Mouse (Mus musculus): Measurements from ENCODE around the gene Mmrn1. TPM values are rescaled to one million over a fixed set of nuclear protein-coding genes. Genes with fewer than 3 reads are reported as not detected.
A peak's percentile ranks its signal among the peaks of the same experiment; 100 is the strongest.

Mmrn1 gene
- total and polyA plus RNA-seq, 2 experiments from 2014 or later = 2.0 to 7.9 TPM

DNA sequence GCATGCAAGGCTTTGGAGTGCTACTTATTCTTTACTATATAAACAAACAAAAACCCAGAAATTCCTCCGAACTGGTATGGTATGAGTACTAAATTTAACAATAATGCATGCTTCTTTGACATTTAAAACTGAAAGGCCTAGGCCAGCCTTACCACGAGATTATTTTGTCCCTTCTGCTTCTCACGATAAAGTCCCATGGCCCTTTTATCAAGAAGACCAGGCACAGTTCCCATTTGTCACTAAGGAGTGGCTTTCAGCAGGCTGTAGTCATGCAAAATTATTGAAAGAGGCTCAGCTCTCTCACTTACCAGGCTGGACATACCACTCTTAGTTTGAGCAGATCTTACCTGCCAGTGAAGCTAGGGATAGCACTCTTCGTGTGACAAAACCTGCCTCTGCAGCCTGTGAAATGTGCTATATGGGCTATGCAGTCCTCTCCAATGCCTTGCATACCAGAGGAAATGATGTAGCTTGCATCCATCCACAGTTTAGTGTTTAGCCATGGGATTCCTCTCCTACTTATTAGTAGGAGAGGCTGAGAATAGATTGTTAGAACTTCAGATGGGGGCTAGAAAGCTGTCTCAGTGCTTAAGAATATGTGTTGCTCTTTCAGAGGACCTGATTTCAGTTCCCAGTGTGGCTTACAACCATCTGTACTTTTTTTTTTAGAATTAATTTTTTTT lies 10.8 kb downstream of the Mmrn1 start:
- no peak for DNase-seq (ENCODE audit: low spot score)
- Histone ChIP-seq H3K36me3 (replicated peaks; ENCODE audit: control insufficient read depth, insufficient read depth, low read length) (no peaks in the 10 kb centered on the region), H3K4me2 (ENCODE audit: low read depth, low read length) (no peak overlapping the region), H3K4me3 (ENCODE audit: low read depth, low read length) (no peak overlapping the region), H3K27ac (ENCODE audit: low read depth) (no peak overlapping the region), H3K9ac (replicated peaks; ENCODE audit: low read depth, low read length) (no peak overlapping the region), H3K27me3 (ENCODE audit: control insufficient read depth, insufficient read depth, low read length) (no peaks in the 10 kb centered on the region), H3K4me1 (ENCODE audit: control insufficient read depth, insufficient read depth) (no peaks in the 10 kb centered on the region), H3K9me3 (replicated peaks; ENCODE audit: control insufficient read depth, low read length) (no peaks in the 10 kb centered on the region)
- 29% methylated on average over 4 of the region's 4 CpGs for WGBS
- ATAC-seq (ENCODE audit: insufficient read depth, low read depth) = no peak
- TF ChIP-seq EP300 (IDR thresholded peaks at IDR 0.05; ENCODE audit: low read depth) (no peak), CTCF (IDR thresholded peaks at IDR 0.05; ENCODE audit: low read depth) (no peak)

- no peak overlapping the region for H3K27ac ChIP-seq (ENCODE audit: low read depth)
- no peak for DNase-seq (ENCODE audit: low spot score)
- H3K27me3 ChIP-seq (ENCODE audit: control insufficient read depth, insufficient read depth, low read length) = no peaks in the 10 kb centered on the region
- TF ChIP-seq CTCF (IDR thresholded peaks at IDR 0.05; ENCODE audit: low read depth) (no peak), EP300 (IDR thresholded peaks at IDR 0.05; ENCODE audit: low read depth) (no peak)
- WGBS = 58% methylated on average over 7 of the region's 7 CpGs
- H3K9me3 ChIP-seq (replicated peaks; ENCODE audit: control insufficient read depth, low read length) = no peaks in the 10 kb centered on the region
- no peak overlapping the region for H3K4me3 ChIP-seq (ENCODE audit: low read depth, low read length)
- ATAC-seq (ENCODE audit: insufficient read depth, low read depth) = no peak
- H3K36me3 ChIP-seq (replicated peaks; ENCODE audit: control insufficient read depth, insufficient read depth, low read length) = no peaks in the 10 kb centered on the region
- no peak overlapping the region for H3K4me2 ChIP-seq (ENCODE audit: low read depth, low read length)
- no peaks in the 10 kb centered on the region for H3K4me1 ChIP-seq (ENCODE audit: control insufficient read depth, insufficient read depth)
- no peak overlapping the region for H3K9ac ChIP-seq (replicated peaks; ENCODE audit: low read depth, low read length)
Observed at GRCm38 (mm10) chr6:60944178-60944577, 19.4 kb downstream of the Mmrn1 start.

- ATAC-seq (ENCODE audit: insufficient read depth, low read depth) (no peak), DNase-seq (ENCODE audit: low spot score) (no peak)
- WGBS = 64% methylated on average over 9 of the region's 9 CpGs
- Histone ChIP-seq H3K27me3 (ENCODE audit: control insufficient read depth, insufficient read depth, low read length) (no peaks in the 10 kb centered on the region), H3K36me3 (replicated peaks; ENCODE audit: control insufficient read depth, insufficient read depth, low read length) (no peaks in the 10 kb centered on the region), H3K9me3 (replicated peaks; ENCODE audit: control insufficient read depth, low read length) (no peaks in the 10 kb centered on the region), H3K9ac (replicated peaks; ENCODE audit: low read depth, low read length) (no peak overlapping the region), H3K27ac (ENCODE audit: low read depth) (no peak overlapping the region), H3K4me2 (ENCODE audit: low read depth, low read length) (no peak overlapping the region), H3K4me3 (ENCODE audit: low read depth, low read length) (no peak overlapping the region), H3K4me1 (ENCODE audit: control insufficient read depth, insufficient read depth) (no peaks in the 10 kb centered on the region)
- TF ChIP-seq CTCF (IDR thresholded peaks at IDR 0.05; ENCODE audit: low read depth) (no peak), EP300 (IDR thresholded peaks at IDR 0.05; ENCODE audit: low read depth) (no peak)
Observed at GRCm38 (mm10) chr6:60944621-60945020, 19.8 kb downstream of the Mmrn1 start.

GRCm38 (mm10) chr6:60950415-60950814 lies 25.6 kb downstream of the Mmrn1 start:
- Histone ChIP-seq H3K9ac (replicated peaks; ENCODE audit: low read depth, low read length) (no peak overlapping the region), H3K4me3 (ENCODE audit: low read depth, low read length) (no peak overlapping the region), H3K9me3 (replicated peaks; ENCODE audit: control insufficient read depth, low read length) (no peaks in the 10 kb centered on the region), H3K27ac (ENCODE audit: low read depth) (no peak overlapping the region), H3K4me1 (ENCODE audit: control insufficient read depth, insufficient read depth) (no peaks in the 10 kb centered on the region), H3K36me3 (replicated peaks; ENCODE audit: control insufficient read depth, insufficient read depth, low read length) (no peaks in the 10 kb centered on the region), H3K4me2 (ENCODE audit: low read depth, low read length) (no peak overlapping the region), H3K27me3 (ENCODE audit: control insufficient read depth, insufficient read depth, low read length) (no peaks in the 10 kb centered on the region)
- DNase-seq (ENCODE audit: low spot score) (peak; percentile 14), ATAC-seq (ENCODE audit: insufficient read depth, low read depth) (no peak)
- TF ChIP-seq CTCF (IDR thresholded peaks at IDR 0.05; ENCODE audit: low read depth) (peak; percentile 61), EP300 (IDR thresholded peaks at IDR 0.05; ENCODE audit: low read depth) (no peak)
- WGBS = 55% methylated on average over 3 of the region's 3 CpGs

DNA sequence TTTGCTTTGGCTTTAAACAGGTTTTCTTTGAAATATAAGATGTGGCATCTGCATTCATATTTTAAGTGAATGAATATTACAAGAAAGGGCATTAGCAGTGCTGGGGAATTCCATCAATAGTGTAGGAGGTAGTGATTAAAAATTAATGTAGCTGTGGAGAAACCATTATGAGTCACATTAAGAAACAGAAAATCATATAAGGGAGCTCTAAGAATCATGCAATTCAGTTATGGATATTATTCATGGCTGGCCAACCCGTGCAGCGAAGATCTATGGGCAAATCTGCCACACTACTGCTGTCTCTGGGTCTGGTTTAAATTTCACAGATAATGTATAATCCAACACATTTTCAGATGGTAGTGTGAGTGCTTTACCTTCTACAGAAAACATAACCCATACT lies 36.5 kb downstream of the Mmrn1 start:
- no peak overlapping the region for H3K27ac ChIP-seq (ENCODE audit: low read depth)
- no peaks in the 10 kb centered on the region for H3K9me3 ChIP-seq (replicated peaks; ENCODE audit: control insufficient read depth, low read length)
- DNase-seq (ENCODE audit: low spot score) (no peak), ATAC-seq (ENCODE audit: insufficient read depth, low read depth) (no peak)
- TF ChIP-seq CTCF (IDR thresholded peaks at IDR 0.05; ENCODE audit: low read depth) (no peak), EP300 (IDR thresholded peaks at IDR 0.05; ENCODE audit: low read depth) (no peak)
- H3K4me2 ChIP-seq (ENCODE audit: low read depth, low read length) = no peak overlapping the region
- no peaks in the 10 kb centered on the region for H3K27me3 ChIP-seq (ENCODE audit: control insufficient read depth, insufficient read depth, low read length)
- no peaks in the 10 kb centered on the region for H3K36me3 ChIP-seq (replicated peaks; ENCODE audit: control insufficient read depth, insufficient read depth, low read length)
- no peak overlapping the region for H3K4me3 ChIP-seq (ENCODE audit: low read depth, low read length)
- WGBS = 83% methylated on average over 2 of the region's 2 CpGs
- no peak overlapping the region for H3K9ac ChIP-seq (replicated peaks; ENCODE audit: low read depth, low read length)
- no peaks in the 10 kb centered on the region for H3K4me1 ChIP-seq (ENCODE audit: control insufficient read depth, insufficient read depth)

DNA sequence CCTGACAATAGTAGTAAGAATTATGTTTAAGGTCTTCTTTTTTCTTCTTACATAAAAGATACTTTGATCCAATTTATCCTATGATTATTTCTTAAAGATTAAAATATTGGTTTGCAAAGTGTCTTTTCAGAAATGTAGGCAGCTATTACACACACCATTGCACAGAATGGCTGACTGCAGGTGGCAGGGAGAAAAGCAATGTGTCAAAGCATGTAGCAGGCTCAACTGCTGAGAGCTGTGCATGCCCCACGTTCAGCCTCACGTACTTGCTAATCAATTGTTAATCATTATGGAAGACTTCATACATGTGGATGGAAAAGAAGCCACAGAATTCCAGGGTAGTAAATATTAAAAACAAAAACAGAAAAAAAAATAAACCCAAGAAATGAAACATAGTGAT lies 37.1 kb downstream of the Mmrn1 start:
- DNase-seq (ENCODE audit: low spot score) = no peak
- Histone ChIP-seq H3K27ac (ENCODE audit: low read depth) (no peak overlapping the region), H3K4me3 (ENCODE audit: low read depth, low read length) (no peak overlapping the region), H3K36me3 (replicated peaks; ENCODE audit: control insufficient read depth, insufficient read depth, low read length) (no peaks in the 10 kb centered on the region), H3K4me1 (ENCODE audit: control insufficient read depth, insufficient read depth) (no peaks in the 10 kb centered on the region), H3K9ac (replicated peaks; ENCODE audit: low read depth, low read length) (no peak overlapping the region), H3K27me3 (ENCODE audit: control insufficient read depth, insufficient read depth, low read length) (no peaks in the 10 kb centered on the region), H3K9me3 (replicated peaks; ENCODE audit: control insufficient read depth, low read length) (no peaks in the 10 kb centered on the region), H3K4me2 (ENCODE audit: low read depth, low read length) (no peak overlapping the region)
- WGBS = 64% methylated on average over 2 of the region's 2 CpGs
- no peak for ATAC-seq (ENCODE audit: insufficient read depth, low read depth)
- TF ChIP-seq EP300 (IDR thresholded peaks at IDR 0.05; ENCODE audit: low read depth) = no peak
- TF ChIP-seq CTCF (IDR thresholded peaks at IDR 0.05; ENCODE audit: low read depth) = no peak

Measured in heart, postnatal 0 days (tissue).